Mouse (Mus musculus) lung, postnatal 10 days (tissue): ENCODE measurements at regions not wholly inside any gene's neighbourhood (a gene's known extent, or its start where the extent isn't known, plus 50 kb on each side); places are given as distances from the start of the nearest gene placed in this dataset.

Experiments used
- DNase-seq: peaks from one replicate; pipeline ENCODE4 v3.0.0; 2021

GRCm38 (mm10) chrX:51294797-51295506 lies 88.6 kb upstream of the Mbnl3 start:
- DNase-seq = peak; percentile 53

- DNase-seq = peak; percentile 29
Measured at GRCm38 (mm10) chrX:51292310-51292709, 86.0 kb upstream of the Mbnl3 start.

GRCm38 (mm10) chrX:51278270-51278669 lies 71.9 kb upstream of the Mbnl3 start:
- DNase-seq = peak; percentile 1

GRCm38 (mm10) chrX:51264746-51265145 lies 58.4 kb upstream of the Mbnl3 start:
- no peak for DNase-seq
